Mouse (Mus musculus): ENCODE results near the gene Olfr1161.
"Not testable (repeated sequence)": the region's sequence is repeated elsewhere in the genome, so short reads cannot be mapped to it uniquely, and the experiment has no call there.

Olfr1161 gene

DNA sequence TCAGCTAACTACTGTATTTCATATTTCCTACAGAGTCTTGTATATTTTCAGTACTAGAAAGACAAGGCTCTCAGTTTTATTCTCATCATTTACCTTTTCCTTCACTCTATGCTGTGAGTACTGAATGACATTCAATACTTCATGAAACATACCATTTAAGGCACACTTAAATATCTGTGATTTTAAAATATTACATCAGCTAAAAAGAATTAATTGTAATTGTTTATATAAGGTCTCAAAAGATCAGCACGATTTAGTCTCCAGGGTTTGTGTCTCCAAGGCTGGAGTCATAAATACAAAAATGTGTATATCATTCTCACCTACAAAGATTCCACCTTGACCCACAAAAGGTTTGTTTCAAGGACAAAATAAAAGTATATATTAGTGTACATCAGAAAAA is at the start of gene Olfr1161:
Olfr1161 (plus strand) TSS at position 301 of the 400 bp plus-strand sequence.
- not testable (repeated sequence) for DNase-seq (ENCODE audit: low spot score in 2 of 2)

GRCm38 (mm10) chr2:87974563-87974962 is 48.0 kb upstream of the Olfr1161 start, which contains the start of gene Olfr74:
Gene Olfr74 (minus strand): TSS chr2:87974663.
- no peak for DNase-seq (ENCODE audit: low spot score in 2 of 2)

DNA sequence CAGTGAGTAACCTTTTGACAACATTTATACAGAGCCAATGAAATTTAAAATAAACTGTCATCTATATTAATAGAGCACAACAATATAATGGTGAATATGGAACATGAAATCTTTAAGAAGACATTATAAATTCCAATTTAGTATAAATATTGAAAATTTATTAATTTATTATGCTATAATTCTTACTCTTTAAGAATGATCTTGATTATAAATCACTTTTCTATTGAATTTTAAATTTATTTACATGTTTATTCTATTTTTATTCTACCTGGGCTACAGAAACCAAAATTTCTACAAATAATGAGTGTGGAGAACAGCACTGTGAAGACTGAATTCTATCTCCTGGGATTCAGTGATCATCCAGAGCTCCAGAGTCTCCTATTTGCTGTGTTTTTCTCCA is 32.8 kb upstream of the Olfr1161 start, which contains the start of gene Olfr1158:
Olfr1158 (plus strand) TSS at position 301 of the 400 bp plus-strand sequence.
- no peak for DNase-seq (ENCODE audit: low spot score in 2 of 2)

DNA sequence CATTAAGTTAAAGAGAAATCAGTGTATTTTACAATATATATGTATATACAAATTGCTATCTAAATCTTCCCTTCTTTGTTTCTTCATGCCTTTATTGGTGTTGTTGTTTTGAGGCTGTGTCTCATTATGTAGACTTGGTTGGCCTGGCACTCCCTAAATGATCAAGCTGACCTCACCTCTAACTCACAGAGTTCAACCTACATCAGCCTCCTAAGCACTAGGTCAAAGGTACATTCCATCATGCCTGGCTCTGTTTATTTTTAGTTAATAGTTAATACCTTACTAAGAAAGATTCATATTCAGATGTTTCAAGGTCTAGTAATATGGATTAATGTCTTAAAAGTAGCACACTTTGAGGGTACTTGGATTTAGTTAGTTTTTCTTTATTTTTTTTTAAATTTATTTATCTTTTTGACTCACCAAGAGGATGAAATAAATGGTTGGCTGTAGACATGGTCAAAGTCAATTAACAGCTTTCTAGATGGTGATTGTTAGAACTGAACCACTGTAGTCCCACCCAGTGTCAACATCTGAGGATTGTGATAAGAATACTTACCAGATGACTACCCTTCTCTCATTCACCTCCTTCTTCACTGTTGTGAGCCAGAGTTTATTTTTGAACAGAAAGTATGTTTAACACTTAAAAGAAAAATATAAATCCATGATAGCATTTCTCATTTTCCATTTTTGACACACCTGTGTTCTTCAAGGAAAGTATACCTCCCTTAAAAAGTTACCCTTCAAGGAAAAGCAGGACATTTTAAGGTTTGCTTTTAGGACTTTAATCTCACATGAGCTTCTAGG is 14.9 kb upstream of the Olfr1161 start, which contains the start of gene Olfr1160:
Olfr1160 (minus strand) TSS at position 754 of the 804 bp plus-strand sequence.
- DNase-seq (ENCODE audit: low spot score in 2 of 2): no peak

GRCm38 (mm10) chr2:88037599-88037998 is 15.0 kb downstream of the Olfr1161 start, which contains the start of gene Olfr73:
Gene Olfr73 (minus strand): TSS chr2:88037699.
- DNase-seq (ENCODE audit: low spot score in 2 of 2): no peak

DNA sequence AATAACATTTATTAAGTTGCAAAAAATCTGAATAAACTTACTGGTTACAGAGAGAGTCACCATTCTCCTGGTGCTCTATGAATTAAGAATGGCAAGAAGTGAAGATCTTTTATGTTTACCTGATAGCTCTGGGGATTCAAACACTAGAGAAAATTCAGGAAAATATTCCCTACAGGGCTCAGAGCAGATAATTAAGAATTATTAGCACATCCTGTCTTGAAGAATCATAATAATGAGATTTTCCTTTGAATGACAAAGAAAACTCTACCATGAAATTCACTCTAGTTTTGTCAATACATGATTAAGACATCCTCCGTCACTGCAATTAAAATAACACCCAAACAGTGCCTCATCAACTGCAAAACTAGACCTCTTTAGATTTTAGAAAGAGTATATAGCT is 28.5 kb downstream of the Olfr1161 start, which contains the start of gene Olfr1162:
Olfr1162 (minus strand) TSS at position 101 of the 400 bp plus-strand sequence.
- DNase-seq (ENCODE audit: low spot score in 2 of 2): no peak

GRCm38 (mm10) chr2:88063587-88063986 is 41.0 kb downstream of the Olfr1161 start:
- DNase-seq (ENCODE audit: low spot score in 2 of 2): no peak

DNA sequence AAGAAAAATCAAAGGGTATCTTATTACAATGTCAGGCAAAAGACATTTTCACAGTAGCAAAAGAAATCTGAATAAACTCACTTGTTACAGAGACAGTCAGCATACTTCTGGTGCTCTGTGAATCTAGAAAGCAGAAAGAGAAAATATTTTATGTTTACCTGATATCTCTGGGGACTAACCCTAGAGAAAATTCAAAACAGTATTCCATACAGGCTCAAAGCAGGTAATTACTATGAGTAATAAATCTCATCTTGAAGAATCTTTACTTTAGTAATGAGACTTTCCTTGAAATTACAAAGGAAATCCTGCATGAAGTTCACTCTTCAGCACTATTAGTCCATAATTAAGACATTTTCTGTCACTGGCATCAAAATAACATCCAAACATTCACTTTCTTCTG is 49.2 kb downstream of the Olfr1161 start, which contains the start of gene Olfr1163:
Olfr1163 (minus strand) TSS at position 101 of the 400 bp plus-strand sequence.
- no peak for DNase-seq (ENCODE audit: low spot score in 2 of 2)
